Mouse (Mus musculus) spleen, postnatal 10 days (tissue): ENCODE results near the gene Cln3.
A peak's percentile ranks its signal among the peaks of the same experiment; 100 is the strongest.

Experiments
- DNase-seq, 2 experiments: peaks; one replicate each; pipeline ENCODE4 v3.0.0; 2021 to 2022; ENCODE audit warnings: low spot score in 2 of 2

The Cln3 gene

GRCm38 (mm10) chr7:126595890-126596289 lies 10.3 kb upstream of the Cln3 start:
- no peak for DNase-seq

DNA sequence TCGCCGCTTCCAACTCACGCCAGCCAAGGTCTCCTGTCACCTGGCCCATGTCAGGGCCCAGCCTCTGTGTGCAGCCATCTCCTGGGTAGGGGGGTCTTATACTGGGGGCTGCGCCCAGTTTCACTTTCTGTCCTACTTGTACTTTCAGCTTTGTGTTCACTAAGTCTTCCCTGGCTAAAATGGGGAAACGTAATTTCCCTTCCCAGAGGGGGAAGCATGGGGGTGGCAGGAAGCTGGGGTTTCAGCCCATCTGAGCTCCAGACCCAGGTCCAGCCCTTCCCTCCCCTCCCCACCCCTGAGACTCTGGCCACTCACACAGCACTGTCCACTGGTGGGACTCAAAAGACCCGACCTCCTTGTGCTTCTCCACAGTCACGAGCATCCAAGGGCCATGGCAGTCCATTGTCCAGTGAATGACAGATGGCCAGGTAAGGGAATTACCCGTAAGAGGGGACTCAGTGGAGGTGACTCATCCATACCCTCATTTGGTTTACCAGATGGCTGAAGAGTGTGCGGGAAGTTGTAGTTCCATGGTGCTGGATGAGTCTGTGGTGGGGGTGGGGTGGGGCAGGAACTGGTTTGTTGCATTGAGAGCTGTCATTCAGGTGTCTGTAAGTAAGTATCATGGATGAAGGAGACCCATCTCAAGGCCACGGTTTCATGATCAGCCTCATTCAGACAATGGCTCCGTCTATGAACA lies 9.4 kb upstream of the Cln3 start, which contains the start of gene Il27:
Il27 (minus strand) TSS at position 80 of the 700 bp plus-strand sequence.
- no peak for DNase-seq

DNA sequence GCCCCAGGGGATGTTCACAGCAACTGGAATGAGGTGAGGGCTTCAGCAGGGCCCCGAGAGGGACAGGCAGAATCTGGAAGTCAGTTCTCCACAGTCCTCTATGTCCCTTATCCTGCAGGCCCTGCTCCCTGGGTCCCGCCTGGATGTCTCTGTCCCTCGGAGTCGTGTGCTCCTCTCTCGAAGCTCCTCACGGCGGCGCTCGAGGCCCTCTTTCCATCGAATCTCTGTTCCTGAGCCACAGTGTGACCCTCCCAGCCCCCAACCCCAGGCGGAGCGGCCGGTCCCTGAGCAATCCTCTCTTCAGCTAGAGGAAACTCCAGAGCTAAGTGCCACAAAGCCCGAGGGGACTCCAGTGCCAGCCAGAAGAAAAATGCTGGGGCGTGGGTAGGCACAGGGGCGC lies 2.2 kb upstream of the Cln3 start:
- peak in 1 of 2 experiments; percentile 43 for DNase-seq

DNA sequence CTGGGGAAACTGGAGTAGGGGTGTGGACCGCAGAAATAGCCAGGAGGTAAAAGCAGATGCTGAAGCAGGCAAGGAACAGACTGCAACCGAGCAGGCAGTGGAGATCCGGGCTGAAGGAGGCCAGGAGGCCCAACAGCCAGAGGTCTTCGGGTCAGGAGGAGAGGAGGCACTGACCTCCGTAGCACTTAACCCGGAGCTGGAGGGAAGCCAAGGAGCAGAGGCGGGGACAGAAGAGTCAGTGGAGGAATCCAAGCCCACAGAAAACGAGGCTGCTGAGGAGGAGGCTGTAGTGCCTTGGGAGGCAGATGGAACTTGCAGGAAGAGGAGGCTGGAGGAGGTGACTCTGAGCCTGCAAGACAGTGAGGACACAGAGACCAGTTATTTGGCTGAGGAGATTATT lies 1.2 kb upstream of the Cln3 start:
- DNase-seq, result no peak

DNA sequence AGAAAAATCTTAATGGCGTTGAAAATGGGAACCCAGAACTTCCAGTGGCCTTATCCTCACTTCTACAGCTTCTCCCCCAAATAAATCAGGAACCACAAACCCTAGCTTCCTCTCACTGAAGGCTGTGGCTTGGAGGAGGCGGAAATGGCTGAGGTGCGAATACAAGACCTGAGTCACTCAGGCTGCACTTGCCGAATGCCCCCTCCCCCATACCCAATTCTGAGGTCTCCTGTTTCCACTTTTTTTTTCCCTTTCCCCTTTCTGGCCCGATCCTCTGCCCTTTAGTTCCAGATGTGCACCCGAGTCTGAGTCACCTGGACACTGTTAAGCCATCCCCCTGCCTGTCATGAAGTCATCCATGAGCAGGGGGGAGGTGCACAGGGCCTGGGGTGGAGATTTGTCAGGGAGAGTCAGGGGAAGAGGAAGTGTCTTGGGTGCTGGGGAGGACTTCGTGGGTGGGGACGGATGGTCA lies 1.1 kb downstream of the Cln3 start, which contains the start of gene Apobr:
Apobr (plus strand) TSS at position 437 of the 472 bp plus-strand sequence.
- DNase-seq, result peak in 1 of 2 experiments; percentile 36

DNA sequence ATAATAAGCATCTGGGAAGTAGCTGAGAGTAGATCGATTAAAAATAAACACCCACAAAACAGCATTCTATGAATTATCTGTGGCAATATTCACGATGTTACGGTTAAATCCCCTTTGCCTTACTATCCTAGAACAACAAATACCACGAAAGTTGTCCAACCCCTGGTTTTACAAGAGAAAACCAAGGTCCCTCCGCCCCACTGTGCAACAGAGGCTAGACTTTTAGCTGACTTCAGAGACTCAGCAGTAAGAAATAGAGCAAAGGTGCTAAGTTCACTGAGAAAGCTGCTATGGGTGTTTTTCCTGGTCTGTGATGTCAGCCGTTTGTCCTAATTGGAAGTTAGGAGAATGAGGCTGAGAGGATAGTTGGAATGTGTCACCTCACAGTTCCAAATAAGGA lies 1.9 kb downstream of the Cln3 start:
- DNase-seq, result no peak

GRCm38 (mm10) chr7:126583251-126583709 lies 2.3 kb downstream of the Cln3 start:
- DNase-seq, result peak; percentile 68 to 86

- DNase-seq, result no peak
These were observed 2.9 kb downstream of the Cln3 start for GRCm38 (mm10) chr7:126582759-126583158.

GRCm38 (mm10) chr7:126581661-126582060 lies 4.0 kb downstream of the Cln3 start:
- DNase-seq, result no peak

GRCm38 (mm10) chr7:126579172-126579571 lies 6.4 kb downstream of the Cln3 start:
- peak; percentile 34 to 66 for DNase-seq

DNA sequence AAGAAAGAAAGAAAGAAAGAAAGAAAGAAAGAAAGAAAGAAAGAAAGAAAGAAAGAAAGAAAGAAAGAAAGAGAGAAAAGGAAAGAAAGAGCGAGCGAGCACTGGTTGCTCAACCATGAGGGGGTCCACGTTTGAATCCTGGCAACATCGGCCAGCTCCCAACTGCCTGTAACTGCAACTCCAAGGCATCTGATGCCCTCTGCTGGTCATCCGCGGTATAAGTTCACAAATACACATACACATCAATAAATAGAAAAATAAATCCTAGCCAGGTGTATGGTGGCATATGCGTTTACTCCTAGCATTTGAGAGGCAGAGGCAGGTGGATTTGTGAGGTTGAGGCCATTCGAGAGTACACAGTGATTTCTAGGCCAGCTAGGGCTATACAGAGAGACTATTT lies 8.7 kb downstream of the Cln3 start:
- DNase-seq, result peak; percentile 65 to 82

- DNase-seq, result peak; percentile 74 to 84
These were observed 19.4 kb downstream of the Cln3 start, which contains the start of gene Eif3c for GRCm38 (mm10) chr7:126566094-126566765. TSS of gene Eif3c (minus strand) at chr7:126566411.

DNA sequence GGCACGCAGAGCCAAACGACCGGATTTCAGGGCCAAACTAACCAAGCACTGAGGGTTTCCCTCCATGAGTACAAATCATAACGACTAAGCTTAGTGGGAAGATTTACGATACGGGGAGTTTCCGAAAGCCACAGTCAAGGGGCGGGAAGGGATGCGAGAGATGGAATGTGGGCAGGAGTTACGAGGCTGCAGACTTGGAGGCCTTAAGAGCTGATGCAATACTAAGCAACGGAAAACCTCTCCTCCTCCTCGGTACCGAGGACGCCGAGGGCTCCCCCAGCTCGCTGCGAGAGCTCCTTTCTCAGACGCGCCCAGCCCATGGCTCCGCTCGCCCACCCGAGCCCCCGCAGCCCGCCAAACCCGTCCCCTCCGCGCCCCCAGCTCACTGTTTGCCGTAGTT lies 19.9 kb downstream of the Cln3 start:
- DNase-seq, result no peak

DNA sequence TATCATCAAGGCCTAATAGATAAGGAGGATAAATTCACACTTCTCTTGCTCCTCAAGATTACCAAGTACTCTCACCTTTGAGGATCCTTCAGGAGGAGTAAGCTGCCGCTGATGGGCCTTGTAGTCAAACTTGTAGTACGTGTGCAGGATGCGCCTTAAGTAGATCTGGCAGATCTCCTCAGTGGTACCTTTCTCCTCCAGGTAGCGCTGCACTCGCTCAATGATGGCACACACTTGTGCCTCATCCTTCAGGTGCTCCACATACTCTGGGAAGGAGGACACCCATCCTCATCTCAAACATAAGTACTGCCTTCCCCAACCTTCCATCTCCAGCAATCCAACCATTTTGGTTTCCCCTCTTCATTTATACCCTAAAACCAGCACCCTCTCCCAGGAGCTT lies 29.0 kb downstream of the Cln3 start:
- DNase-seq, result no peak

DNA sequence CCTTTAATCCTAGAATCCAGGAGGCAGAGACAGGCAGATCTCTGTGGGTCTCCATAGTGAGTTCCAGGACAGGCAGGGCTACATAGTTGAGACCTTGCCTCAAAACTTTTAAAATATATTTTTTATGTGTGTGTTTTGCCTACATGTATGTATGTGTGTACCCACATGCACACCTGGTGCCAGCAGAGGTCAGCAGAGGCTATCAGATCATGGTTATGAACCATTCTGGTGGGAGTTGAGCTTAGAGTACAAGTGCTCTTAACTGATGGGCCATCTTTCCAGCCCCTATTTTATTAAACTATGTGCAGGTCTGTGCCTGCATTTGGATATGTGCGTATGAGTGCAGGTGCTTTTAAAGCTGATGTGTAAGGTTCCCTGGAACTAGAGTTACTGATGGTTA lies 30.8 kb downstream of the Cln3 start:
- DNase-seq, result peak in 1 of 2 experiments; percentile 47

DNA sequence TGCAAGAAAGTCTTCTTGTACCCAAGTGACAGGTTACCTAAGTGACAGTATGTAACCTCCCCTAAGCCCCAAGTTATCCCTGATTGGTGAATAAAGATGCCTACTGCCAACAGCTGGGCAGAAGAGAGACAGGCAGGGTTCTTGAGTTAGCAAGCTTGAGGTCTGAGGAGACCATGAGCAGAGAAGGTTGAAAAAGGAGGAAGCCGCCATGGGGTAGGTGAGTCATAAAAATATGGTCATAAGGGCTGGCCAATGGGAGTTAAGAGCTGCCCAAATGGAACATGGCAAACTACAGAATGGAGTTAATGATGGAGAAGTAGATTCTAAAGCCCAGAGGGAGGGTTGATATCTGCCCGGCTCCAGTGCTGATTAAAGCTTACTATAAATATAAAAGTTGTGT lies 40.0 kb downstream of the Cln3 start:
- no peak for DNase-seq

- DNase-seq, result no peak
These were observed 44.0 kb downstream of the Cln3 start for GRCm38 (mm10) chr7:126541661-126542060.

- peak in 1 of 2 experiments; percentile 46 for DNase-seq
These were observed 47.6 kb downstream of the Cln3 start for GRCm38 (mm10) chr7:126537820-126538585.

DNA sequence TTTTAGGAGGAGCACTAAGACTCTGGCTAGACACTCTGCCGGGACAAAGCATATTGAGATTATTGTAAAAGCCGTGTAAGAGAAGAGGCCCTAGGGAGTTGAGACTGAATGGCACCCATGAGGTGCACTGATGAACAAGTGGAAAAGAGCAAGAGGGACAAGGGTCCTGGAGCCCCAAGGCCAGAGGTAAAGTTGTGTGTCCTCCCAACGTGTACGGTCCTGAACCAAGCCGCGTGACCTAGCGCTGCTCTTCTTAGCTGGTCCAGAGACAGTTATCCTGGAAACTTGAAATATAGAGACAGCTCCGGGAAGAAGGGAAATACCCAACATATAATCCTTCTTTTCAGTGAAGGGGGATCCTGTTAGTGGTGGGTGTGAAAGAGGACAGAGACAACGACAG lies 49.2 kb downstream of the Cln3 start:
- DNase-seq, result no peak

DNA sequence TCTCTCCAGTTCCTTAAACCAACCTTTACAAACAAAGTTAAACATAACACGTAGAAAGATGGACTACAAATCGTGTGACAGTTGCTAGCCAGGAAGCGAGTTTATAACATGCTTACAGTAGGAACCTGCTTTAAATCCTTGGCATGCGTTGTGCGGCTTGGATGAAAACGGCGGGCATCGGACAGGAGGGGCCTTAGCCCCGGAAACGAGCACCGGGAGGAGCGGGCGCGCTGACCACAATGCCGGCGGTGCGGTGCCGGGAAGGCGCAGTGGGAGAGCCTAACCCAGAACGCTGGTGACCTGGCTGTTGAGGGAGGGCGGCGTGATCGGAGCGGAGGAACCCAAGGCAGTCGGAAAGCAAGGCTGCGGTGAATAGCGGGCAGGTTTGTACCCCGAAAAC lies 49.9 kb downstream of the Cln3 start:
- DNase-seq, result peak in 1 of 2 experiments; percentile 19

DNA sequence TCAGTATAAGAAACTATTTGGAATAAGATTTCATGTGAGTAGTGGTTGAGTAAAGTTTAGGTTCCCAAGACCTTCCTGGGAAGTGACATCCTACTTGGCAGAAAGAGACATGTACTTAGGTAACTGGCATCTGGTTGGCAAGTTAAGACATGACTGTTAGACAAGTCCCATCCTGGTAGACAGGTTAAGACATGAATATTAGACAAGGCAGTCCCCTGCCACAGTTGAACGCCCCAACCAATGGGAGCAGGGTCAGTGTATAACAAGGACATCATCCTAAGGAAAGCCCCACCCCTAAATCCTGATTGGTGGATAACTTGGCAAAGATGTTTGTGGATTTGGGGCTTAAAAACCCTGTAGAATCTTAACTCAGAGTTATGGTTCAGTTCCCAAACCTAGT lies 52.2 kb downstream of the Cln3 start:
- no peak for DNase-seq

- DNase-seq, result no peak
These were observed 57.4 kb downstream of the Cln3 start for GRCm38 (mm10) chr7:126528166-126528577.
